Mouse (Mus musculus) liver, embryonic 14.5 days (tissue): ENCODE data around the gene Tmem88b. TPM values are rescaled to one million over a fixed set of nuclear protein-coding genes. Genes with fewer than 3 reads are reported as not detected.

Source experiments
- ATAC-seq: fragments of 200-750 bp; cut with Nextera tagmentation; 2 replicates; pipeline ENCODE4 v1.8.0; 2017; ENCODE audit warnings: moderate number of reproducible peaks, mild to moderate bottlenecking, moderate library complexity; ENCODE audit not compliant: insufficient read depth
- DNase-seq, 3 experiments: peaks; one replicate each; pipeline ENCODE4 v3.0.0-alpha.2; 2012 to 2013; ENCODE audit warnings: low read depth in 3 of 3, low spot score in 3 of 3
- H3K27ac ChIP-seq: fragments of 300-500 bp; sonication (generic); 2 replicates; pipeline ENCODE4 v1.5.1; 2014; ENCODE audit warnings: moderate library complexity, mild to moderate bottlenecking, control low read depth, inconsistent platforms
- H3K27me3 ChIP-seq: fragments of 300-500 bp; sonication (generic); 2 replicates; pipeline ENCODE4 v1.6.1; 2014; ENCODE audit warnings: mild to moderate bottlenecking, low read length, moderate library complexity; ENCODE audit not compliant: control insufficient read depth, insufficient read depth
- H3K36me3 ChIP-seq: fragments of 300-500 bp; sonication (generic); replicated peaks from 2 replicates; pipeline ENCODE4 v1.6.1; 2014; ENCODE audit warnings: low read depth; ENCODE audit not compliant: control insufficient read depth, insufficient read depth
- H3K4me1 ChIP-seq, 2 experiments: fragments of 200-500 bp in 1 of 2; fragments of 300-500 bp in 1 of 2; sonication (generic) in 1 of 2; replicated peaks; 2 replicates each; pipeline ENCODE4 v1.6.1; 2012 to 2014; ENCODE audit warnings: antibody characterized with exemption in 1 of 2, inconsistent platforms in 1 of 2, low read length in 1 of 2; ENCODE audit not compliant: control insufficient read depth in 2 of 2, insufficient read depth in 2 of 2
- H3K4me2 ChIP-seq: fragments of 300-500 bp; sonication (generic); 2 replicates; pipeline ENCODE4 v1.6.1; 2014; ENCODE audit warnings: low read depth, mild to moderate bottlenecking, control low read depth, moderate library complexity
- H3K4me3 ChIP-seq, 2 experiments: fragments of 200-500 bp in 1 of 2; fragments of 300-500 bp in 1 of 2; sonication (generic) in 1 of 2; 2 replicates each; pipeline ENCODE4 v1.5.1; 2012 to 2014; ENCODE audit warnings: low read depth in 2 of 2, low read length in 2 of 2, mild to moderate bottlenecking in 2 of 2, control low read depth in 1 of 2, inconsistent platforms in 1 of 2, moderate library complexity in 1 of 2; ENCODE audit not compliant: insufficient read depth in 1 of 2
- H3K9ac ChIP-seq: fragments of 300-500 bp; sonication (generic); replicated peaks from 2 replicates; pipeline ENCODE4 v1.6.1; 2014; ENCODE audit warnings: mild to moderate bottlenecking, control low read depth, moderate library complexity
- H3K9me3 ChIP-seq: fragments of 300-500 bp; sonication (generic); 2 replicates; pipeline ENCODE4 v1.6.1; 2016; ENCODE audit warnings: low read length, mixed read lengths; ENCODE audit not compliant: control insufficient read depth
- CTCF ChIP-seq: IDR thresholded peaks from 2 replicates; pipeline ENCODE4 v1.5.1; 2016; ENCODE audit warnings: antibody characterized with exemption, low read depth, control low read depth
- EP300 ChIP-seq: IDR thresholded peaks from 2 replicates; pipeline ENCODE4 v1.6.1; 2016; ENCODE audit warnings: antibody characterized with exemption, low read depth
- WGBS: fragments of 180-500 bp; shearing (Covaris S2); extraction: QIAGEN DNeasy Blood & Tissue Kit; methylation state at CpG from one replicate; pipeline ENCODE4 v1.1.7; 2014; ENCODE audit not compliant: insufficient replicate concordance; 5-methylcytosine and 5-hydroxymethylcytosine counted together
- polyA plus RNA-seq, 2 experiments: library from polyadenylated mRNA; depleted of rRNA in 1 of 2; stranded (reverse) in 1 of 2; unstranded in 1 of 2; fragments of >200 nt; fragmentation: Nextera tagmentation in 1 of 2; extraction: Ambion mirVana in 1 of 2; gene quantifications; 2 replicates each; pipeline versions ENCODE4 v1.2.1 to v1.2.3; 2012 to 2014

The Tmem88b gene
- polyA plus RNA-seq, 2 experiments, result 0.11 to 0.28 TPM

DNA sequence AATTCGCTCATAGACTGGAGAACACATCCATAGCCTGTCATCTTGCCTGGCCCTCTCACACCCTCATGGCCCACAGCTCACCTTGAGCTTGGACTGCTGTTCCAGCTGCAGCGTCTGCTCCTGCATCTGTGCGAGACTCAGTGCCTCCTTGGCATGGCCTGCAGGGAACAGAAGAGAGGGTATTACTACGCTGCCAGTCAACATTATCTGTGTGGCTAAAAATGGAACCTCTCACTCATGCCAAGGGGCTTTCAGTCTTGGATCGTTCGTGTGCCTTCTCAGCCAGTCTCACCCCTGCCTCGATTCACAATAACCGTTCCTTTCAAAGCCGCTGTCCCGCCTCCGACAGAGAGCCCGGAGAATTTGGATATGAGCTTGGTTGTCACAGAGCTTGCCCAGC is 28.7 kb downstream of the Tmem88b start:
- H3K4me3 ChIP-seq, result no peak overlapping the region
- peaks cover 31% of the 10 kb centered on the region for H3K36me3 ChIP-seq
- no peak overlapping the region for H3K4me2 ChIP-seq
- H3K4me1 ChIP-seq, result peaks cover 4 to 11% of the 10 kb centered on the region in 2 experiments
- H3K27me3 ChIP-seq, result no peaks in the 10 kb centered on the region
- DNase-seq (no peak), ATAC-seq (no peak)
- TF ChIP-seq EP300, result no peak
- TF ChIP-seq CTCF, result no peak
- no peak overlapping the region for H3K27ac ChIP-seq
- no peaks in the 10 kb centered on the region for H3K9me3 ChIP-seq
- H3K9ac ChIP-seq, result no peak overlapping the region
- 86% methylated on average over 12 of the region's 12 CpGs for WGBS

GRCm38 (mm10) chr4:155746575-155747490 is 38.8 kb downstream of the Tmem88b start:
- DNase-seq, result no peak
- no peak overlapping the region for H3K4me3 ChIP-seq
- no peak overlapping the region for H3K4me2 ChIP-seq
- no peaks in the 10 kb centered on the region for H3K9me3 ChIP-seq
- no peak overlapping the region for H3K9ac ChIP-seq
- no peaks in the 10 kb centered on the region for H3K4me1 ChIP-seq
- WGBS, result 77% methylated on average over 17 of the region's 17 CpGs
- H3K27ac ChIP-seq, result no peak overlapping the region
- no peak for ATAC-seq
- TF ChIP-seq EP300 (no peak), CTCF (no peak)
- peaks cover 50% of the 10 kb centered on the region for H3K36me3 ChIP-seq
- no peaks in the 10 kb centered on the region for H3K27me3 ChIP-seq

DNA sequence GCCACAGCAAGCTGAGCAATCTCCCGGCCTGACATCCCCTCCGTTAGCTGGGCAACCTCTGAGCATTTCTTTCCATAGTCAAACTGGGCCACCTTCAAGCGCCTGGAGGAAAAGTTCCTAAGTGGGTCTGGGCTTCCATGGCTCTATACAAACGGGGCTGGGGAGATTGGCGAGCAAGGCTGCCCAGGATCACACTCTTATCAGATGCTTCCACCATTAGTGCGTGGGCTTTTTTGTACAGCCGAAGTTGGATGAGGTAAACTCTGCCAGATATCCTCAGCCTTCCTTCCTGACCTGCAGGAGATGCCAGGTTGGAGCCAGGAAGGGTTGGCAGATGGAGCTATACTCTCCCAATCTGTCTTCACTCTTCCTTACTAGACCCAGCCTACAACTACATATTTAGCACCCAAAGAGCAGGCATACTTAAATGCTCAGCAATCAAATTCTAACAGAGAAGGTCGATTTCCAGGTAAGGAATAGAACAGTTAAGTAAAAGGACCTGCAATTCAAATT is 39.6 kb downstream of the Tmem88b start:
- no peak overlapping the region for H3K4me2 ChIP-seq
- no peaks in the 10 kb centered on the region for H3K9me3 ChIP-seq
- H3K4me1 ChIP-seq, result no peaks in the 10 kb centered on the region
- peaks cover 47% of the 10 kb centered on the region for H3K36me3 ChIP-seq
- no peak overlapping the region for H3K27ac ChIP-seq
- 71% methylated on average over 8 of the region's 8 CpGs for WGBS
- H3K9ac ChIP-seq, result no peak overlapping the region
- ATAC-seq (no peak), DNase-seq (no peak)
- no peaks in the 10 kb centered on the region for H3K27me3 ChIP-seq
- TF ChIP-seq CTCF, result no peak
- no peak for TF ChIP-seq EP300
- no peak overlapping the region for H3K4me3 ChIP-seq

GRCm38 (mm10) chr4:155745136-155745535 is 40.5 kb downstream of the Tmem88b start:
- Histone ChIP-seq H3K36me3 (peaks cover 45% of the 10 kb centered on the region), H3K4me1 (no peaks in the 10 kb centered on the region), H3K9ac (no peak overlapping the region), H3K27ac (no peak overlapping the region), H3K4me3 (no peak overlapping the region), H3K27me3 (no peaks in the 10 kb centered on the region), H3K4me2 (no peak overlapping the region), H3K9me3 (no peaks in the 10 kb centered on the region)
- no peak for TF ChIP-seq CTCF
- no peak for TF ChIP-seq EP300
- 83% methylated on average over 5 of the region's 5 CpGs for WGBS
- DNase-seq (no peak), ATAC-seq (no peak)

- Histone ChIP-seq H3K9me3 (no peaks in the 10 kb centered on the region), H3K9ac (no peak overlapping the region), H3K27me3 (no peaks in the 10 kb centered on the region), H3K36me3 (peaks cover 39% of the 10 kb centered on the region), H3K4me2 (no peak overlapping the region), H3K4me3 (no peak overlapping the region), H3K4me1 (no peaks in the 10 kb centered on the region), H3K27ac (no peak overlapping the region)
- no peak for DNase-seq
- no peak for TF ChIP-seq CTCF
- no peak for TF ChIP-seq EP300
- 77% methylated on average over 8 of the region's 8 CpGs for WGBS
- ATAC-seq, result no peak
Observed at GRCm38 (mm10) chr4:155744474-155744873, 41.2 kb downstream of the Tmem88b start.
